Mouse (Mus musculus) ES-Bruce4 (cell line): ENCODE measurements at regions not wholly inside any gene's neighbourhood (a gene's known extent, or its start where the extent isn't known, plus 50 kb on each side); places are given as distances from the start of the nearest gene placed in this dataset.

Source experiments
- CTCF ChIP-seq: IDR thresholded peaks from one replicate; pipeline ENCODE4 v1.8.1; 2011; ENCODE audit warnings: low read depth, low read length
- EP300 ChIP-seq: IDR thresholded peaks from 2 replicates; pipeline ENCODE4 v1.6.1; 2011; ENCODE audit warnings: low read depth, low read length; ENCODE audit not compliant: insufficient read depth
- POLR2A ChIP-seq: IDR thresholded peaks from one replicate; pipeline ENCODE4 v1.8.1; 2011; ENCODE audit warnings: low read length; ENCODE audit not compliant: insufficient read depth

- TF ChIP-seq EP300 (no peak), CTCF (no peak), POLR2A (no peak)
Observed at GRCm38 (mm10) chr14:18416319-18416718, 84.7 kb upstream of the Ube2e1 start.
